Mouse (Mus musculus): ENCODE results near the gene Cd5l. TPM values are rescaled to one million over a fixed set of nuclear protein-coding genes. Genes with fewer than 3 reads are reported as not detected.
A peak's percentile ranks its signal among the peaks of the same experiment; 100 is the strongest.
"Not testable (repeated sequence)": the region's sequence is repeated elsewhere in the genome, so short reads cannot be mapped to it uniquely, and the experiment has no call there.

The Cd5l gene
- total and polyA plus RNA-seq, 2 experiments = 63.9 to 162 TPM

- no peaks in the 10 kb centered on the region for H3K36me3 ChIP-seq (ENCODE audit: control insufficient read depth, insufficient read depth, low read length)
- no peak overlapping the region for H3K27ac ChIP-seq (replicated peaks; ENCODE audit: insufficient read depth, low read depth, low read length)
- WGBS = 28% methylated on average over 3 of the region's 3 CpGs
- no peaks in the 10 kb centered on the region for H3K79me2 ChIP-seq (ENCODE audit: control insufficient read depth, insufficient read depth, low read length)
- H3K4me3 ChIP-seq (ENCODE audit: insufficient read depth, low read depth, low read length) = no peak overlapping the region
- no peak overlapping the region for H3K9ac ChIP-seq (ENCODE audit: low read depth, low read length)
- peak; percentile 23 for DNase-seq (ENCODE audit: extremely low read depth, low read depth, low spot score)
- H3K4me1 ChIP-seq (ENCODE audit: control insufficient read depth, insufficient read depth, low read length) = no peaks in the 10 kb centered on the region
- no peaks in the 10 kb centered on the region for H3K27me3 ChIP-seq (ENCODE audit: control insufficient read depth, insufficient read depth, low read length)
- TF ChIP-seq POLR2A (IDR thresholded peaks at IDR 0.05; ENCODE audit: extremely low read depth, insufficient read depth, low read length) (no peak), CTCF (IDR thresholded peaks at IDR 0.05; ENCODE audit: low read depth, low read length) (no peak)
Measured at GRCm38 (mm10) chr3:87377228-87377627, 19.5 kb downstream of the Cd5l start.

- WGBS = 44% methylated on average over 6 of the region's 6 CpGs
- Histone ChIP-seq H3K9ac (ENCODE audit: low read depth, low read length) (no peak overlapping the region), H3K36me3 (ENCODE audit: control insufficient read depth, insufficient read depth, low read length) (no peaks in the 10 kb centered on the region), H3K27ac (replicated peaks; ENCODE audit: insufficient read depth, low read depth, low read length) (no peak overlapping the region), H3K4me3 (ENCODE audit: insufficient read depth, low read depth, low read length) (no peak overlapping the region), H3K27me3 (ENCODE audit: control insufficient read depth, insufficient read depth, low read length) (no peaks in the 10 kb centered on the region), H3K79me2 (ENCODE audit: control insufficient read depth, insufficient read depth, low read length) (no peaks in the 10 kb centered on the region), H3K4me1 (ENCODE audit: control insufficient read depth, insufficient read depth, low read length) (no peaks in the 10 kb centered on the region)
- no peak for DNase-seq (ENCODE audit: extremely low read depth, low read depth, low spot score)
- TF ChIP-seq CTCF (IDR thresholded peaks at IDR 0.05; ENCODE audit: low read depth, low read length) (no peak), POLR2A (IDR thresholded peaks at IDR 0.05; ENCODE audit: extremely low read depth, insufficient read depth, low read length) (no peak)
Measured at GRCm38 (mm10) chr3:87377719-87378118, 20.0 kb downstream of the Cd5l start.

GRCm38 (mm10) chr3:87379641-87380315, 22.1 kb downstream of the Cd5l start:
- not testable (repeated sequence) for DNase-seq (ENCODE audit: extremely low read depth, low read depth, low spot score); H3K79me2 ChIP-seq (ENCODE audit: control insufficient read depth, insufficient read depth, low read length); H3K27ac ChIP-seq (replicated peaks; ENCODE audit: insufficient read depth, low read depth, low read length); H3K4me1 ChIP-seq (ENCODE audit: control insufficient read depth, insufficient read depth, low read length); H3K9ac ChIP-seq (ENCODE audit: low read depth, low read length); H3K4me3 ChIP-seq (ENCODE audit: insufficient read depth, low read depth, low read length); H3K27me3 ChIP-seq (ENCODE audit: control insufficient read depth, insufficient read depth, low read length); H3K36me3 ChIP-seq (ENCODE audit: control insufficient read depth, insufficient read depth, low read length)
- 92% methylated on average over 2 of the region's 2 CpGs for WGBS

GRCm38 (mm10) chr3:87381806-87382712, 24.4 kb downstream of the Cd5l start:
- H3K4me1 ChIP-seq (ENCODE audit: control insufficient read depth, insufficient read depth, low read length) = no peaks in the 10 kb centered on the region
- H3K36me3 ChIP-seq (ENCODE audit: control insufficient read depth, insufficient read depth, low read length) = no peaks in the 10 kb centered on the region
- TF ChIP-seq POLR2A (IDR thresholded peaks at IDR 0.05; ENCODE audit: extremely low read depth, insufficient read depth, low read length) (no peak), CTCF (IDR thresholded peaks at IDR 0.05; ENCODE audit: low read depth, low read length) (no peak)
- no peak overlapping the region for H3K9ac ChIP-seq (ENCODE audit: low read depth, low read length)
- no peaks in the 10 kb centered on the region for H3K27me3 ChIP-seq (ENCODE audit: control insufficient read depth, insufficient read depth, low read length)
- 63% methylated on average over 6 of the region's 7 CpGs for WGBS
- no peaks in the 10 kb centered on the region for H3K79me2 ChIP-seq (ENCODE audit: control insufficient read depth, insufficient read depth, low read length)
- no peak overlapping the region for H3K4me3 ChIP-seq (ENCODE audit: insufficient read depth, low read depth, low read length)
- no peak overlapping the region for H3K27ac ChIP-seq (replicated peaks; ENCODE audit: insufficient read depth, low read depth, low read length)
- no peak for DNase-seq (ENCODE audit: extremely low read depth, low read depth, low spot score)

- 84% methylated on average over 3 of the region's 3 CpGs for WGBS
- Histone ChIP-seq H3K27me3 (ENCODE audit: control insufficient read depth, insufficient read depth, low read length) (no peaks in the 10 kb centered on the region), H3K27ac (replicated peaks; ENCODE audit: insufficient read depth, low read depth, low read length) (no peak overlapping the region), H3K9ac (ENCODE audit: low read depth, low read length) (no peak overlapping the region), H3K4me1 (ENCODE audit: control insufficient read depth, insufficient read depth, low read length) (no peaks in the 10 kb centered on the region), H3K4me3 (ENCODE audit: insufficient read depth, low read depth, low read length) (no peak overlapping the region), H3K36me3 (ENCODE audit: control insufficient read depth, insufficient read depth, low read length) (no peaks in the 10 kb centered on the region), H3K79me2 (ENCODE audit: control insufficient read depth, insufficient read depth, low read length) (no peaks in the 10 kb centered on the region)
- no peak for DNase-seq (ENCODE audit: extremely low read depth, low read depth, low spot score)
- TF ChIP-seq CTCF (IDR thresholded peaks at IDR 0.05; ENCODE audit: low read depth, low read length) (no peak), POLR2A (IDR thresholded peaks at IDR 0.05; ENCODE audit: extremely low read depth, insufficient read depth, low read length) (no peak)
Measured at GRCm38 (mm10) chr3:87383308-87383707, 25.6 kb downstream of the Cd5l start.

GRCm38 (mm10) chr3:87385105-87385504, 27.4 kb downstream of the Cd5l start:
- Histone ChIP-seq H3K27ac (replicated peaks; ENCODE audit: insufficient read depth, low read depth, low read length) (no peak overlapping the region), H3K9ac (ENCODE audit: low read depth, low read length) (no peak overlapping the region), H3K79me2 (ENCODE audit: control insufficient read depth, insufficient read depth, low read length) (no peaks in the 10 kb centered on the region), H3K4me1 (ENCODE audit: control insufficient read depth, insufficient read depth, low read length) (no peaks in the 10 kb centered on the region), H3K36me3 (ENCODE audit: control insufficient read depth, insufficient read depth, low read length) (no peaks in the 10 kb centered on the region), H3K27me3 (ENCODE audit: control insufficient read depth, insufficient read depth, low read length) (no peaks in the 10 kb centered on the region), H3K4me3 (ENCODE audit: insufficient read depth, low read depth, low read length) (no peak overlapping the region)
- no peak for TF ChIP-seq CTCF (IDR thresholded peaks at IDR 0.05; ENCODE audit: low read depth, low read length)
- TF ChIP-seq POLR2A (IDR thresholded peaks at IDR 0.05; ENCODE audit: extremely low read depth, insufficient read depth, low read length) = no peak
- DNase-seq (ENCODE audit: extremely low read depth, low read depth, low spot score) = no peak
- 74% methylated on average over 9 of the region's 9 CpGs for WGBS
